Mouse (Mus musculus) urinary bladder, postnatal 25 days (tissue): ENCODE data around the gene Tnf.

Source experiments
- DNase-seq: peaks from one replicate; pipeline ENCODE4 v3.0.0; 2022; ENCODE audit warnings: low spot score

Gene Tnf

DNA sequence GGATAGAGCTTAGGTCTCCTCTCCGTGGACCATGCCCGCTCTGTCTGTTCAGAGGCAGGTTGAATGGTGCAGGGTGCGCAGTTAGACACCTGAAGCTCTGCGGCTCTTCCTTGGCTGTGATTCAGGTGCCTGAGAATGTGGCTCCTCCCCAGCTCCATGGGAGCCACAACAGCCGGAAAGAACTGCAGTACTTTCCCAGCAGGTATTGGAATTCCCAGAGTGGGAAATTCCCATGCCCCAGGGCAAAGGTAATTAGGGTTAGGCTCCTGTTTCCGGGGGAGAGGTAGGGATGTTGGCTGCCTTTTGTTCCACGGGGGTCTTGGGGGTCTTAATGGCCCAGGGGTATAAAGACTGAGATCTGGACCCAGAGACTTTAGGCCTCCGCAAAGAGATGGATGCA is 2.9 kb downstream of the Tnf start:
- no peak for DNase-seq

DNA sequence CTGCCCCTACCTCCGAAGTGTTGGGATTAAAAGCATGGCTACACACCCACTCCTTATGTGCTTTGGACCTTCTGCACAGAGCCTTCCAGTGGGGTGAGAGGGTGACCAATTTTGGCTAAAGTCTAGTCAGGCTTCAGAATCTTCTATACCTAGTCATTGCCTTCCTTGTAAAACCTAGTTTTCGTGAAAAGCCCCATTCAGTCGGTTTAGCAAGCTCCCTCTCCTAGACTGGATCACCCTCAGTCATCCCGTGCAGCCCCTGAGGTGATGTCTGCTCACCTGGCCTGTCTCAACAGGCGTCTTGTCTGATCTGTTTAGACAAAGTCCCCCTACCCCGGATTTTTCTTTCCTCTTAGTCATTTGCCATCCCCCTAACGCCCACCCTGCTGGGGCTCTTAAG is 3.8 kb downstream of the Tnf start:
- no peak for DNase-seq

DNA sequence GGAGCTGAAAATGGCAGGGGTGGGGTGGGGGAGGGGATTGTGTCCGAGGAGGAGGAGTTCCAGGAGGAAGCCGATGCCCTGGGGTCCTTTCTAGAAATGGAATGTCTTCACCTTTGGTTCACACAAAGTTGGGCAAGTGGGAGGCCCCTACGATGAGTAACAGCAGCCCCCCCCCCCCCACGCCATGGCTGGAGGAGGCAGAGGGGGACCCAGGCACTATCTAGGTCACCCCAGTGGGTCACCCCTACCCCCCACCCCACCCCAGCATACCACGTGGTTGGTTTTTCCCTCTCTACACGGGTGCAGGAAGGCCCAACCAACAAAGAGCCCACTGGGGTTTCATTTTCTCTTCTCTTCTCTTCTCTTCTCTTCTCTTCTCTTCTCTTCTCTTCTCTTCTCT is 4.7 kb downstream of the Tnf start:
- DNase-seq = no peak

DNA sequence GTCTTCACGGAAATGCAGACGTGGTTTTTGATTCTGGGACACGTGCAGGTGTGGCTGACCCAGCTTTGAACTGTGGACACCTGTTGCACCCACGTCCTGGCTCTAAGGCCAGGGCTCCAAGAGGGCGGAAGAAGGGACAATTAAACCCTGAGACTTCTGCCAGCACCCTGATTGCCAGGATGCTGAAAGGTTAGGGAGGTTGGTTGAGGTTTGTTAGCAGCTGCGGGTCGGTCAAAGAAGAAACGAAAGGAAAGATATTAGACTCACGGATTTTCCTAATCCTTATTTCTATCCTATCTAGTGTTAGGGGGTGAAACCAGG is 5.5 kb downstream of the Tnf start:
- no peak for DNase-seq

DNA sequence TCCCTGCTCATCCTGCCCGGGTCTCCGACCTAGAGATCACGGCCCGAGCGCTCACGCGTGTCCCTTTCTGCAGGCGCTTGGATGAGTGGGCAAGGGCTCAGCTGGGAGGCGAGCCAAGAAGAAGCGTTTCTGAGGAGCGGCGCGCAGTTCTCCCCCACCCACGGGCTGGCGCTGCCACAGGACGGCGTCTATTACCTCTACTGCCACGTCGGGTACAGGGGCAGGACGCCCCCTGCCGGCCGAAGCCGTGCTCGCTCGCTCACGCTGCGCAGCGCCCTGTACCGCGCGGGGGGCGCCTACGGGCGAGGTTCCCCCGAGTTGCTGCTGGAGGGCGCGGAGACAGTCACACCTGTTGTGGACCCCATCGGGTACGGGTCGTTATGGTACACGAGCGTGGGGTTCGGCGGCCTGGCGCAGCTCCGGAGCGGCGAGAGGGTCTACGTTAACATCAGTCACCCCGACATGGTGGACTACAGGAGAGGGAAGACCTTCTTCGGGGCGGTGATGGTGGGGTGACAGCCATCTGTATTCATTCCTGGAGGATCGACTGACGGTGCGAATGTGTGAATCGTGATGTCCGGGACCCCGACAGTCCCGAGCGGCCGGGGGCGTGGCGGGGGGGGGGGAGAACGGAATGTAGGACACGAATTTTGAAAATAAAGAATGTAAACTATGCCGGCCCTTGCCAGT is 6.0 kb downstream of the Tnf start:
- DNase-seq = peak; percentile 74

DNA sequence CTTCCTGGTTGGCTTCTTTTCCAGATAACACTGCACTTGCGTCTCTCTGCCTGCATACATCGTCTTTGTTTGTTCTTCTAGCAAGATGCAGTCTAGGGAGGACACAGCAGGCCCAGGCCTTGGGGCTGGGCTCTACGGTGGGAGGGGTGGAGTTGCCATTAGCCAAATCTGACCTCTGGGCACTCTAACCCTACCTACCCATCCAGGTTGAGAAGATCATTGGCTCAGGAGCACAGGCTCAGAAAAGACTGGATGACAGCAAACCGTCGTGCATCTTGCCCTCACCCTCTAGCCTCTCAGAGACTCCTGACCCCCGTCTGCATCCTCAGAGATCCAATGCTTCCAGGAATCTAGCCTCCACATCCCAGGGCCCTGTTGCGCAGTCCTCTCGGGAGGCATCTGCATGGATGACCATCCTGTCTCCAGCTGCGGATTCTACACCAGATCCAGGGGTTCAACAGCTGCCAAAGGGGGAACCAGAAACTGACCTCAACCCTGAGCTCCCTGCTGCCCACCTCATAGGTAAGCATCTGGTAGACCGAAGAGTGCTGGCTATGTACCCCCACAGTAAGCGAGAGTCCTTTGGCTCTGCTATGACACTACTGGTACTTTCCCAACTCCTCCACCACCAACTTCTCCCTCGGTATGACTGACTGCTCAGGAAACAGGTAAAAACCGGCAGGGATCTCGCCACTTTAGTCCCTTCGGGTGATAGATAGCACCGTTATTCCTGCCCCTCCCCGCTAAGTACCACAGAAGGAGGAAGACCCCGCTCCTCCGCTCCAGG is 6.8 kb downstream of the Tnf start:
- no peak for DNase-seq

DNA sequence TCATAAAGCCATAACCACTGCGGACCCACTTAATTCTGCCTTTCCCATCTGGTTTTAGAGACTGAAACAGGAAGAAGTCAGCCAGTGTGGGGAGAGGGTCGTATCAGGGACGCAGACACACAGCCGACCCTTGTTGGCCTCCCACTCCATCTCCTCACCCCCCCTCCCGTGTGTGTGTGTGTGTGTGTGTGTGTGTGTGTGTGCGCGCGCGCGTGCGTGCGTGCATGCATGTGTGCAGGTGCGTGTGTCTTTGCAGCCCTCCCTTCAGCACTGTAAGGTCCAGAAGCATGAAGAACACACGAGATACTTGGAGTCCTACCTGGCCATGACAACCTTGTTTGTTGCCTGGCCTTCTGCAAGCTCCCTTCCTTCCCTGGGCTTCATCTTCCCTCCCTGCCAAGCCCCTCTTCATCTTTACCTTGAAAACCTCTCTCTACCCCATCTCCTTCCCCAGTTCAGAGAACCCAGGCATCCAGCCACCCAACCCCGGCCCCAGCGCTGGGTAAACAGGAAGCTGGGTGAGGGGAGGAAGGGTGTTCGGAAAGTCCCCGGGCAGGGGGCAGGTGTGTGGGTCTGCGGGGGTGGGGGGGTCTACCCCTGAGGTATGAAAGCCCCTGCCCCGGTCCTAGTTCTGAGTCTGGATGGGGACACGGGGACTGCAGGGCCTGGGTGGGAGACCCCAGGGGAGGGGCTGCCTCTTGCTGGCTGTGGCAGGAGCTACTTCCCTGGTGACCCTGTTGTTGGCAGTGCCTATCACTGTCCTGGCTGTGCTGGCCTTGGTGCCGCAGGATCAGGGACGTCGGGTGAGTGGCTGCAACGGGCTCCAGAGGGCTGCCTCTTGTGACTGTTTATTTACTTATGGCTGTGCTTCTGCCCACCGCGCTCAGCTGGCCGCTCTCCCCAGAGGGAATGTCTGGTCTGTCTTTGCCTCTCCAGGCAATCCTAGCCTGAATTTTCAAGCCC is 7.6 kb downstream of the Tnf start, which contains the start of gene Ltb:
Gene Ltb, plus strand, starts transcription at position 559 of the 963 bp plus-strand sequence.
- no peak for DNase-seq

DNA sequence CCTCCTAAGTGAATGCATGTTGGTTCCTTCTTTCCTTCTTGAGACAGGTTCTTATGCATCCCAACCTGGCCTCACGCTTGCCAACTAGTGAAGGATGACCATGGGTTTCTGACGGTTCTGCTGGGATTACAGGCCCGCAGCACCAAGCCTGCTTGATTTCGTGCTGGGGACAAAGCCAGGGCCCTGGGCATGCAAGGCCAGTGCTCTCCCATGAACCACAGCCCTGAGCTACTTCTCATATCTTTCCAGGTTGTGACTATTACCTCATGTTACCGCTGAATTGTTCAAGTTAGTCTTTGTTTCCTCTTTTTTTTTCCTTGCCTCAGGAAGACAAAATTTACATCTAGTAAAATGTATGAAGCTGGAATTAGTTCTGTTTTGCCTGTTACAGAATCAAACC is 8.9 kb downstream of the Tnf start:
- no peak for DNase-seq

DNA sequence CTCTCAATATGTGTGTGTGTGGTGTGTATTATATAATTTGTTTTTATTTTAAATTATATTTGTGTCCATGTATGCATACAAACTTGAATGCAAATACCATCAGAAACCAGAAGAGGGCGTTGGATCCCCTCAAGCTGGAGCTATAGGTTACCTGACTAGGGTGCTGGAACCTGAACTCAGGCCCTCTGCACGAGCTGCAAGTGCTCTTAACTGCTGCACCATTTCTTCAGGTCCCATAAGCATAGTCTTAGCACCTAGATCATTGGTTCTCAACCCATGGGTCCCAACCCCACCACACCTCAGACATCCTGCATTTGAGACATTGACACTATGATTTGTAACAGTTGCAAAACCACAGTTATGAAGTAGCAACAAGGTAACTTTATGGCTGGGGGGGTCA is 10.1 kb downstream of the Tnf start:
- DNase-seq = no peak

DNA sequence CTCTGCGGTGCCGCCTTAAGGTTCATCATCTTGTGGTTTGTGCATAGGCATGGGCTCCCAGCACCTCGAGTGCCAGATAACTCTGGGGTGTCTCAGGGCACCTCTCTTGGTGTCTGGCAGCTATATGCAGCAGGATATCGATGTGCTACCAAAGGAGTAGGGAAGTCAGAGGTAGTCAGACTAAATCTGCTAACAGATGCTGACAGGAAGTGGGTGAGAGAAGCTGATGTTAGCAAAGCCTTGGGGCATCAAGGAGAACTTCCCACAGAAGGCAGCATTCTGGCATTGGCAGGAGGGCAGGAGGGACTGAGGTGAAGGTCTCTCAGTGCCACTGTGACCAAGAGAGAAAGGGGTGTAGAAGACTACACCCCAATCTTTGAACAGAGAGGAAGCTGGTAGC is 11.7 kb downstream of the Tnf start:
- DNase-seq = no peak

DNA sequence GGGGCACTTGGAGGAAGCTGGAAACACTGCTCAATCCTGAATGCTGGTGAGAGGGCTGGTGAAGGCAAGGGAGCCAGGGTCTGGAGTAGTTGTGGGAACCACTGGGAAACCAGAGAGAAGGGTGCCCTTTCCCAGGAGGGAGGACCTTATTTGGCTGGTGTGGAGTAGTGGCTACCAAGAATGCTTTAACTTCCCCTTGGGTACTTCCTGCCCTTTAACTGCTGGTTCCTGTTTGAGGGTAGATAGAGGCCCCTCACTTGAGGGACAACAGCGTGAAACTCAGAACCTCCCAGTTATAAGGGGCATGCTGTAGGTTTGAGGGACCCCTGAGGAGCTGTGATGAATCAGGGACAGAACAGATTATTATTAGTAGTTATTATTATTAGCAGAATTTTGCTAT is 12.6 kb downstream of the Tnf start:
- no peak for DNase-seq

DNA sequence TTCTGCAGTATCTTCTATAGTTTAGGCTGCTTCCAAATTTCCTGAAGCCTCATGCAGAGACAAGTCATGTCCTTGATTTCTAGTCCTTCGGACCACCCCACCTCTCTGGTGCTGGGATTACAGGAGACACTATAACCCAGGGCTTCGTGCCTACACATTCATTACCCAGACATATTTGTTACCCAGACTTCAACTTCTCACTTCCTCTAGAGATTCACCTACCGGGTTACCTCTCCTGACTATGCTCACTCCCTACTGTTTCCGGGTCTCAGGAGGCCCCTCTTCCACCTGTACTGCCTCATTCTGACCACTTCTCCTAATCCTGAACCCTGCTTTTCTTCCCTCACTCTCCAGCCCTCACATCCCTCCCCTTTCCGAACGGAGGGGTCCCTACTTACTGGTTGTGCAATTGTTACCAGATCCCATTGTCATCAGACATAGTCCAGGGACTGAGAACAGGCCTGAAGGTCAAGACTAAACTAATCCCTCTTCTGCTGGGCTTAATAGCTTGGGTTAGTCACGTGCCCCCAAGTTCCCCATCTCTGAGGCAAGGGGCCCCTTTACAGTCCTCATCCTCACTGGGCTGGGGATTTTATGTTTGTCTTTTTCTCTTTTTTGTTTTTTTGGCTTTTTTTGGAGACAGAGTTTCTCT is 13.7 kb downstream of the Tnf start, which contains the start of gene Lst1:
Gene Lst1, minus strand, starts transcription at position 481 of the 652 bp plus-strand sequence.
- no peak for DNase-seq

DNA sequence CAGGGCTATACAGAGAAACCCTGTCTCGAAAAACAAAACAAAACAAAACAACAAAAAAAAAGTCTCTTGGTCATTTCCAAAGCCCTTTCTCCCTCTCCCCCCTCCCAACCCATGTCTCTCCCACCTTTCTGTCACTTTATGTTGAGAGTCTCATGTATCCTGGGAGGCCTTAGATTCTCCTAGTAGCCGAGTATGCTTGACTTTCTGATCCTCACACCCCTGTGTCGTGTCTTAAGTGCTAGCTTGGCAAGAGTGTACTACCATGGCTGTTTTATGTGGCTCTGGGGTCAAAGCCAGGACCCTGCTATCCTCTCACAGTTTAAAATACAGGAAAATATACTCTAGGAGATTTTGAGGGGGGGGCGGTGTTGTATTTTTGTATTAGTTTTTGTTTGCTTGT is 14.5 kb downstream of the Tnf start:
- no peak for DNase-seq

DNA sequence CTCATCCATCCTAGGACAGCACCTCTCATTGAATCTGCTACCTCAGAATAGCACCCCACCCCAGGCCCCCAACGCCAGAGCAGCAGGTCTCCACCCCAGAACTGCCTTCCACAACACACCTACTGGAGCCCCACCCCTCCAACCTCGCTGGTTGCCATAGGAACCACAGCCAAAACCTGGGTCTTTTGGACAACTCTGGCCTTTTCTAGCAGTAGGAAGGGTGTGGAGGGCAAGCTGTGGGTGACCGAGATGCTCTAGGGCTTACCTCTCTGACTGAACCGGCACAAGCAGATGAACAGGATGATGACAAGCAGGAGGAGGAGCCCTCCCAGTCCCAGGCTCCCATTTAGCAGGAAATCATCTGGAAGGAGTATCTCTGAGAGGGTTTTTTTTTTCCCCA is 15.1 kb downstream of the Tnf start:
- DNase-seq = no peak

DNA sequence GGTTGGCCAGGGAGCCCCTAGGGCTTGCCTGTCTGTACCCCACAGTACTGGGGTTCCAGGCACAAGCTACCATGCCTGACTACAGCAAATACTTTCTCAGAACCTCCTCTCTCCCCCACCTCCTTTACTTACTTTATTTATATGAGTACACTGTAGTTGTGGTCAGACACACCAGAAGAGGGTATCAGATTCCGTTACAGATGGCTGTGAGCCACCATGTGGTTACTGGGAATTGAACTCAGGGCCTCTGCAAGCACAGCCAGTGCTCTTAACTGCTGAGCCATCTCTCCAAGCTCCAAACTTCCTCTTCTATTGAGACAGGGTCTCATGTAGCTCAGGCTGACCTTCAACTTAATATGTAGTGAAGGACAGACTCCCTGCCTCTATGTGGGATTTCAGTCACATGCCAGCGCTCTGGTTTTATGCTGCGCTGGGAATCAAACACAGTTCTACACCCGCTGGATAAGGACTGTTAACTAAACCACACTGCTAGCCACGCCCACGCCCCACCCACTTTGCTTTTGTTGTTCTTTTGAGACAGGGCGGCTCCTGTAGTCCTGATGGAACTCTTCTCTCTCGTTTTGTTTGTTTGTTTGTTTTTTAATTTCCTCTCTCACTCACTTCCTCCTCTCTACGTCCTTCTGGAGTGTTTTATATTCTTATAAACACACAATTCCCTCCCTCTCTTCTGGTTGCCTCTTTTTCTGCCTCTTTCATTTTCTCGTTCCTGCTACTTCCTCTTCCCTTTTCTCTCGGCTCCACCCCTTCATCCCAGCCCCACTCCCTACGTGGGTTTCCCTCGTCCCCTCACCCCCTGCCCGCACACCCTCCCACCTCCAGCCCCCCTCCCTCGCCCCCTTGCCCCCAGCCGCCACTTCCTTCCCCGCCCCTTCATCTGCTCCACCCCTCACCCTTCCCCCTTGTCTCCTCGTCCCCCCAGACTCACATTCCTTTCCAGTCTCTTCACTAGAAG is 15.9 kb downstream of the Tnf start:
- peak; percentile 64 for DNase-seq

DNA sequence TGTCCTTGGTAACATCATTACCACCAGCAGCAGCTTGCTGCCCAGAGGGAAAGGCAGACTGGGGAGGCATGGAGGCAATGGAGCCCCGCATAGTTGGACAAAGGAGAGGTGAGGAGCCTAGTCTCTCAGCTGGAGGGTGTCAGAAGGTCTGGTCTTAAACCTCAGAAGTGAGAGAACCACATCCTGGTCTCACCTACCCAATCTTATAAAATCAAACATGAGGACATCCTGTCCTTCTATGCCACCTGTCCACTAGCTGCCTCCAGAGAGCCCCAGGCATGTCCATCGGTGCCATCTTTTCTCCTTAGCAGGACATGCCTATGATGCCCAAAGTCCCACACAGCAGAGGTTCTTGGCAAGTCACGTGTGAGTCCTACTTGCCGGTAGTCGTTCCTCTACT is 21.7 kb downstream of the Tnf start:
- no peak for DNase-seq

DNA sequence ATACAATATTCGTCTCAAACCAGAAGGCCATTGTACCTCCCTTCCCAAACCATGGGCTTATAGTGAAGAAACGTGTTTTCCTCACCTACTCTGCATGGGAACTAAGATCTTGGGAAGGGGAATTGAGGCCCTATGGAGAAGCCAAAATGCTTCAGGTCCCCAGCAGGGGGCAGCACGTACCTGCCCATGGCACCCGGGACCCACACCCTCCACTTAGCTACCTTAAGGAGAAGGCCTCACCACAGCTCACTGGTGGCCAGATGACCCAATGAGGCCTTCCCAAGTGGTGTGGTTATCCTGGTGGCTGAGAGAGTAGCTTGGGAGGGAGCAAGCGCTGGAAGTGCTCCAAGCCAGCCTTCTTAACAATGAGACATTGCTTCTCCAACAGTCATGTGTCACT is 23.3 kb downstream of the Tnf start:
- peak; percentile 78 for DNase-seq

DNA sequence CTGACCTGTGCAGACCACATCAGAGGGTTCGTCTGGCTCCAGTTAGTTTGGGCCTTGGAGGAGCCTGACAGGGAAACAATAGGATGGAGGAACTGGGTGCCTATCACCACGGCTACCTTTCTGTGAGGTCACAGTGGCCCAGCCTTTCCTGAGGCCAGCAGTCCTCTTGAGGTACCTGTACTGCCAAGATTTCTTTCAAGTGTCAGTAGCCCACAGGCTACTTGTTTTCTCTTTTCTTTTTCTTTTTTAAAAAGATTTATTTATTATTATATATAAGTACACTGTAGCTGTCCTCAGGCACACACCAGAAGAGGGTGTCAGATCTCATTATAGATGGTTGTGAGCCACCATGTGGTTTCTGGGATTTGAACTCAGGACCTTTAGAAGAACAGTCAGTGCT is 25.8 kb downstream of the Tnf start, which contains the start of gene Aif1:
Gene Aif1, minus strand, starts transcription at position 101 of the 400 bp plus-strand sequence.
- no peak for DNase-seq

DNA sequence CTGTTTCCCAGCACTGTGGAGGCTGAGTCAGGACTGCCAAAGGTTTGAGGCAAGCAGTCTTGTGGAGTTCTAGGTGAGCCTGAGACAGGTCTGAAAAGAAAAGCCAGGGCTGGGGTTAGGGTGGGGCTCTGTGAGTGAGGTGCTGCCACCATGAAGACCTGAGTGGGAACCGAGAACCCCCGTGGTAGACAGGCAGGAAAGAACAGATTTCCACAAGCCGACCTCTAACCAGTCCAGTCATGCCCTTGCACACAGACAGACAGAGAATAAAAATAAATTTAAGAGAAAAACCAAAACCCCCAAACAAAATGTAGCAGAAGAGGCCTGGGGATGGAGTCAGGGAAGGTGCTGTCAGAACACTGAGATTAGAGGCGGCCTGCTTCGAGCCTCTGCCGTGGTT is 26.4 kb downstream of the Tnf start:
- no peak for DNase-seq

DNA sequence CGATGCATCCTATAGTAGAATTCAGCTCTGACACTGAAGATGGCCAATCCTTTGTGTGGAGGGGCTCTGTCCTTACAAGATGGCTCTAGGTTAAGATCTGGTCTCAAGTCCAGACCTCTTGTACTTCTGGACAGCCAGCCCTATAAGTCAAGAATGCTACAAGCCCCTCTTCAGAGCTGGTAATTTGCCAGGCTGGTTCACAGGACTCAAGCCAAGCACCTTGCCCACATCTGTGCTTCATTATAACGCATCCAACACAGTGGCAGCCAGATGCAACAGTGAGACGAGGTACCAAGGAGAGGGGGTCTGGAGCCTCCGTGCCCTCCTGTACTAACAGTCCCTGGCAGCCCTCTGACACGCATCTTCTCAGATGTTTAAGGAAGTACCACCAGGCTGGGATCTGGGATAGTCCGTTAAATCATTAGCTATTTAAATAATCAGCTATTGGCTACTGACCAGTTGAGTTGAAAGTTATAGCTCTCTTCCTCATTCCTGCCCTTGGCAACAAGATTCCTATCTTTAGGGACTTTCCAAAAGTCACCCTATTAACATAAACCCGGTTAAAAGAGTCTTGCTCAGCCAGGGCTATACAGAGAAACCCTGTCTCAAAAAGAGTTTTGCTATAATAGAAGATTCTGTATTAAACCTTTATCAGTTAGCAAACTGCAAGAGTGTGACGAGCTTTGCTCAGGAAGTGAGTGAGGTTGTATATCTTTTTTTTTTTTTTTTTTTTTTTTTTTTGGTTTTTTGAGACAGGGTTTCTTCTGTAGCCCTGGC is 27.4 kb downstream of the Tnf start:
- DNase-seq = no peak
